Mouse (Mus musculus) frontal cortex, adult (tissue): ENCODE measurements around the gene Rrbp1.
A peak's percentile ranks its signal among the peaks of the same experiment; 100 is the strongest.

Source experiments
- ATAC-seq: cut with Nextera tagmentation; 2 replicates; pipeline ENCODE4 v1.9.2; 2017; ENCODE audit warnings: mild to moderate bottlenecking, moderate library complexity, mixed read lengths; ENCODE audit not compliant: low TSS enrichment

Gene Rrbp1

GRCm38 (mm10) chr2:143955004-143955403 is 56.1 kb downstream of the Rrbp1 start:
- no peak for ATAC-seq

GRCm38 (mm10) chr2:143953944-143954343 is 57.1 kb downstream of the Rrbp1 start:
- no peak for ATAC-seq

GRCm38 (mm10) chr2:143951546-143952315 is 59.3 kb downstream of the Rrbp1 start:
- ATAC-seq = no peak

- no peak for ATAC-seq
These were observed 60.0 kb downstream of the Rrbp1 start for GRCm38 (mm10) chr2:143951028-143951420.

GRCm38 (mm10) chr2:143950290-143951027 is 60.6 kb downstream of the Rrbp1 start:
- no peak for ATAC-seq

- ATAC-seq = no peak
These were observed 61.8 kb downstream of the Rrbp1 start for GRCm38 (mm10) chr2:143949217-143949616.

GRCm38 (mm10) chr2:143948416-143948815 is 62.6 kb downstream of the Rrbp1 start:
- ATAC-seq = no peak

- ATAC-seq = peak; percentile 25; the same call in 1 of the 2 replicates
These were observed 63.1 kb downstream of the Rrbp1 start for GRCm38 (mm10) chr2:143947981-143948380.

- ATAC-seq = no peak
These were observed 64.7 kb downstream of the Rrbp1 start for GRCm38 (mm10) chr2:143946399-143946798.

GRCm38 (mm10) chr2:143945466-143946075 is 65.5 kb downstream of the Rrbp1 start:
- peak; percentile 34; the same call in 1 of the 2 replicates for ATAC-seq

- ATAC-seq = no peak
These were observed 66.3 kb downstream of the Rrbp1 start for GRCm38 (mm10) chr2:143944796-143945195.

GRCm38 (mm10) chr2:143940406-143940805 is 70.7 kb downstream of the Rrbp1 start:
- ATAC-seq = no peak

- ATAC-seq = no peak
These were observed 73.2 kb downstream of the Rrbp1 start for GRCm38 (mm10) chr2:143937861-143938260.

GRCm38 (mm10) chr2:143934439-143934838 is 76.6 kb downstream of the Rrbp1 start:
- no peak for ATAC-seq

- ATAC-seq = no peak
These were observed 77.5 kb downstream of the Rrbp1 start for GRCm38 (mm10) chr2:143933516-143933915.

- ATAC-seq = no peak
These were observed 78.7 kb downstream of the Rrbp1 start for GRCm38 (mm10) chr2:143932340-143932873.

- peak; percentile 57; the same call in 1 of the 2 replicates for ATAC-seq
These were observed 81.3 kb downstream of the Rrbp1 start for GRCm38 (mm10) chr2:143929607-143930311.

- no peak for ATAC-seq
These were observed 85.2 kb downstream of the Rrbp1 start for GRCm38 (mm10) chr2:143925826-143926225.

- no peak for ATAC-seq
These were observed 87.0 kb downstream of the Rrbp1 start for GRCm38 (mm10) chr2:143924085-143924484.

GRCm38 (mm10) chr2:143918831-143919502 is 92.1 kb downstream of the Rrbp1 start:
- no peak for ATAC-seq

- ATAC-seq = no peak
These were observed 93.4 kb downstream of the Rrbp1 start for GRCm38 (mm10) chr2:143917622-143918021.
